Mouse (Mus musculus): Measurements from ENCODE around the gene Dact3.

- no peak for TF ChIP-seq CTCF (IDR thresholded peaks at IDR 0.05; ENCODE audit: low read depth)
- TF ChIP-seq EP300 (IDR thresholded peaks at IDR 0.05; ENCODE audit: low read depth) = no peak
These were observed 46.8 kb downstream of the Dact3 start for GRCm38 (mm10) chr7:16921881-16922335.

Measured in liver, embryonic 14.5 days (tissue).